Mouse (Mus musculus): Measurements from ENCODE around the gene Kcnj8.

- no peak for TF ChIP-seq POLR2A (IDR thresholded peaks at IDR 0.05; ENCODE audit: extremely low read depth, insufficient read depth, low read length)
- no peak for TF ChIP-seq CTCF (IDR thresholded peaks at IDR 0.05; ENCODE audit: extremely low read depth, insufficient read depth, low read length)
These were observed 1.5 kb upstream of the Kcnj8 start for GRCm38 (mm10) chr6:142572876-142573275.

Measured in cortical plate, adult 2 months (tissue).